Mouse (Mus musculus) lung, embryonic 16.5 days (tissue): ENCODE data around the gene Rnf25. TPM values are rescaled to one million over a fixed set of nuclear protein-coding genes. Genes with fewer than 3 reads are reported as not detected.

Source experiments
- ATAC-seq: fragments of 200-750 bp; cut with Nextera tagmentation; 2 replicates; pipeline ENCODE4 v1.8.0; 2017; ENCODE audit warnings: low read depth, mild to moderate bottlenecking, moderate library complexity
- H3K27ac ChIP-seq: fragments of 300-500 bp; sonication (generic); 2 replicates; pipeline ENCODE4 v1.5.1; 2014; ENCODE audit warnings: mild to moderate bottlenecking, control low read depth, low read length
- H3K27me3 ChIP-seq: fragments of 300-500 bp; sonication (generic); 2 replicates; pipeline ENCODE4 v1.6.1; 2014; ENCODE audit warnings: low read depth, low read length, mixed read lengths; ENCODE audit not compliant: control insufficient read depth, insufficient read depth
- H3K36me3 ChIP-seq: fragments of 300-500 bp; sonication (generic); 2 replicates; pipeline ENCODE4 v1.6.1; 2014; ENCODE audit warnings: low read length; ENCODE audit not compliant: control insufficient read depth, insufficient read depth
- H3K4me1 ChIP-seq: fragments of 300-500 bp; sonication (generic); replicated peaks from 2 replicates; pipeline ENCODE4 v1.6.1; 2014; ENCODE audit warnings: low read length, mixed read lengths; ENCODE audit not compliant: control insufficient read depth, insufficient read depth
- H3K4me2 ChIP-seq: fragments of 300-500 bp; sonication (generic); 2 replicates; pipeline ENCODE4 v1.6.1; 2014; ENCODE audit warnings: low read depth, low read length, control low read depth
- H3K4me3 ChIP-seq: fragments of 300-500 bp; sonication (generic); 2 replicates; pipeline ENCODE4 v1.5.1; 2014; ENCODE audit warnings: mild to moderate bottlenecking, low read length, control low read depth
- H3K9ac ChIP-seq: fragments of 300-500 bp; sonication (generic); 2 replicates; pipeline ENCODE4 v1.6.1; 2014; ENCODE audit warnings: low read length, control low read depth
- H3K9me3 ChIP-seq: fragments of 300-500 bp; sonication (generic); 2 replicates; pipeline ENCODE4 v1.6.1; 2016; ENCODE audit warnings: low read length; ENCODE audit not compliant: control insufficient read depth
- WGBS: fragments of 180-500 bp; shearing (Covaris S2); extraction: QIAGEN DNeasy Blood & Tissue Kit; methylation state at CpG from one replicate; pipeline ENCODE4 v1.1.7; 2014; 5-methylcytosine and 5-hydroxymethylcytosine counted together
- polyA plus RNA-seq: library from polyadenylated mRNA; unstranded; fragments of >200 nt; fragmentation: Nextera tagmentation; extraction: Ambion mirVana; gene quantifications from 2 replicates; pipeline ENCODE4 v1.2.1, GENCODE M21; 2015

Rnf25 gene
- polyA plus RNA-seq, 1 experiment from 2014 or later = 31.2 TPM

DNA sequence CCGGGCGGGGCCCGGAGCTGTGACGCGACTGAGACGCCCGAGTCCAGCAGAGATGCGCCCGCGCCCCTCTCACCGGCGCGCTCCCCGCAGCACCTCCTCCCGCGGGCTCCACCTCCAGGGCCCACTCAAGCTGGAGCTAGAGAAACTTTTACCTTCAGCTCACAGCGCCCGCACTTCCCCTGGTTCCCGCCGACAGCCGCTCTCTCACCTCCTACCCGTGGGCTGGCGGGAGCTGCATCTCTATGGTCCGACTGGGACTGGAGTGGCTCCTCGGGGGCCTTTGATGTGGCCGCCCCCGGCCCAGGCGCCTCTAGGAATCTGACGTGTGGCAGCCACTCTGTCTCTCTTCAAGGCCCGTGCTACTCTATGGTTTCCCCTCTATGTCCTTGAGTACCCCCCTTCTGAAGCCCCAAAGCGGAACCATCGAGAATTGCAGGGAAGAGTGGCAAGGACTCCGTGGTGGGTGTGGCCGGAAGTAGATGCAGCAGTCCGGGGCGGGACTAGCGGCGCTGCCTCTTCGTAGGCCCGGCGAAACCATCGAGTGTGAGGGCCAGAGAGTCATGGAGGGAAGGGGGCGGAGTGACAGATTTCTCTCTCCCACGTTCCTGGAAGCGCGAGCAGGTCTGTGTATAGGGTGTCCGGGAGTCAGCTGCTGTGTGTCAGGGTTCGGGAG is 13.3 kb downstream of the Rnf25 start, which contains the start of the genes Zfp142 and Bcs1l:
Zfp142 (minus strand) TSS at position 474 of the 673 bp plus-strand sequence.
Bcs1l (plus strand) TSS at position 517 of the 673 bp plus-strand sequence.
- H3K27ac ChIP-seq = peak within 1 kb of the TSS; percentile 68
- peaks cover 15% of the 10 kb centered on the region for H3K4me1 ChIP-seq
- H3K9ac ChIP-seq = peak within 1 kb of the TSS; percentile 87
- no peaks in the 10 kb centered on the region for H3K27me3 ChIP-seq
- 0% methylated on average over 46 of the region's 48 CpGs for WGBS
- H3K4me2 ChIP-seq = peak within 1 kb of the TSS; percentile 94
- ATAC-seq = peak; percentile 99
- H3K9me3 ChIP-seq = no peaks in the 10 kb centered on the region
- H3K36me3 ChIP-seq = peaks cover 15% of the 10 kb centered on the region; the same call in 1 of the 2 replicates
- peak within 1 kb of the TSS; percentile 87 for H3K4me3 ChIP-seq

- peak overlapping the region; percentile 94 for H3K4me2 ChIP-seq
- ATAC-seq = no peak
- 0% methylated on average over 24 of the region's 24 CpGs for WGBS
Observed at GRCm38 (mm10) chr1:74587233-74587772, 13.9 kb downstream of the Rnf25 start.

DNA sequence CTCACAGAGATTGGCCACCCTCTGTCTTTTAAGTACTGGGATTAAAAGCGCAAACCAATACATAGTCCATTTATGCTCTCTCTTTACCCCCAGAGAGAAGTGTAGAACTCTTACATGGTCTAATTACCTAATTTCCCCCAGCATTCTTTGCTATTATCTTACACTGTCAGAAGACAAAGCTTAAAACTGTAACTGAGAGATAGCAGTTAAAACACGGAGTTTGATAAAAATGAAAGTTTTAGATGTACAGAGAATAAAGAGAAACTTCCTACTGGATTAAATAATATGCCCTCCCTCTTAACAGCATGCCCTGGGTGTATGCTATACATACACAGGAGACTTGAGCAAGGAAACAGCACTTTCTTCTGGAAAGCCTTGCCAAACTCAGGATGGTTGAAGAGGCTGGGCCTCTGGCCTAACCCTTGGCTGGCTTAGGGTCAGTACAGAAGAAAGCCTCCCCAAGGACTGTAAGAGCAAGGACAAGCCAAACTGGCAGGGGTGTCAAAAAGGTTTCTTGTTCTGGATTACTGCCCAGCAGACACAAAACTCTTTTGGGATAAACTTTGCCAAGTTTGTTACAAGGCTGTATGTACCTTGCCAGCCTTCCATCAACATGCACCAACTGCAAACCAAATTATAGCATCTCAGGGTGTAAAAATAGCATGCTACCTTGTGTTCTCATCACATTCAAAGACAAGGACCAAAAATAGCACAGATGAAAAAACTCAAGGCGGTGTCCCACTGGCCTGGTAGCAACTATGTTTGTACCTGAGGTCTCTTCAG is 16.4 kb downstream of the Rnf25 start:
- Histone ChIP-seq H3K4me1 (peaks cover 15% of the 10 kb centered on the region), H3K36me3 (peaks cover 12% of the 10 kb centered on the region), H3K27ac (no peak overlapping the region), H3K4me3 (no peak overlapping the region), H3K9ac (no peak overlapping the region), H3K4me2 (no peak overlapping the region), H3K9me3 (no peaks in the 10 kb centered on the region), H3K27me3 (no peaks in the 10 kb centered on the region)
- no peak for ATAC-seq
- 87% methylated on average over 3 of the region's 3 CpGs for WGBS

More at GRCm38 (mm10) chr1:74587233-74587772, 13.9 kb downstream of the Rnf25 start:
- peak overlapping the region; percentile 87 for H3K4me3 ChIP-seq
- peak overlapping the region; percentile 68 for H3K27ac ChIP-seq
- H3K9ac ChIP-seq = peak overlapping the region; percentile 87
- H3K4me1 ChIP-seq = peaks cover 15% of the 10 kb centered on the region
- H3K36me3 ChIP-seq = peaks cover 16% of the 10 kb centered on the region
- H3K27me3 ChIP-seq = no peaks in the 10 kb centered on the region
- no peaks in the 10 kb centered on the region for H3K9me3 ChIP-seq

DNA sequence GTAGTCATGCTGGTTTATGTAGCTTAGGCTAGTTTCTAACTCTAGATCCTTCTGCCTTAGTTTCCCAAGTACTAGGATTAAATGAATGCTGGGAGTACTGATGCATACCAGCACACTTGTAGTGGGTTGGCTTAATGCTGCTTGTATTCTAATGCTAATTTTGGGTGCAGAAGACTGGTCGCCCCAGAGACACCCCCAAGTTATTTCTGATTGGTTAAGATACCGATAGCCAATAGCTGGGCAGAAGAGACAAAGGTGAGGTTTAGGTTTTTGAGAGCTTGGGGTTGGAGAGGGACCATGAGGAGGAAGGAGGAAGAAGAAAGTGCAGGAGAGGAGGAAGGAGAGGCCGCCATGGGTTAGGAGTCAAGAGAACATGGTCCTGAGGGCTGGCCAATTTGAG is 18.6 kb downstream of the Rnf25 start:
- no peak for ATAC-seq
- Histone ChIP-seq H3K4me2 (no peak overlapping the region), H3K27ac (no peak overlapping the region), H3K4me3 (no peak overlapping the region), H3K9ac (no peak overlapping the region), H3K4me1 (peaks cover 11% of the 10 kb centered on the region), H3K27me3 (no peaks in the 10 kb centered on the region), H3K36me3 (peaks cover 16% of the 10 kb centered on the region), H3K9me3 (no peaks in the 10 kb centered on the region)
- WGBS = 72% methylated on average over 3 of the region's 3 CpGs

DNA sequence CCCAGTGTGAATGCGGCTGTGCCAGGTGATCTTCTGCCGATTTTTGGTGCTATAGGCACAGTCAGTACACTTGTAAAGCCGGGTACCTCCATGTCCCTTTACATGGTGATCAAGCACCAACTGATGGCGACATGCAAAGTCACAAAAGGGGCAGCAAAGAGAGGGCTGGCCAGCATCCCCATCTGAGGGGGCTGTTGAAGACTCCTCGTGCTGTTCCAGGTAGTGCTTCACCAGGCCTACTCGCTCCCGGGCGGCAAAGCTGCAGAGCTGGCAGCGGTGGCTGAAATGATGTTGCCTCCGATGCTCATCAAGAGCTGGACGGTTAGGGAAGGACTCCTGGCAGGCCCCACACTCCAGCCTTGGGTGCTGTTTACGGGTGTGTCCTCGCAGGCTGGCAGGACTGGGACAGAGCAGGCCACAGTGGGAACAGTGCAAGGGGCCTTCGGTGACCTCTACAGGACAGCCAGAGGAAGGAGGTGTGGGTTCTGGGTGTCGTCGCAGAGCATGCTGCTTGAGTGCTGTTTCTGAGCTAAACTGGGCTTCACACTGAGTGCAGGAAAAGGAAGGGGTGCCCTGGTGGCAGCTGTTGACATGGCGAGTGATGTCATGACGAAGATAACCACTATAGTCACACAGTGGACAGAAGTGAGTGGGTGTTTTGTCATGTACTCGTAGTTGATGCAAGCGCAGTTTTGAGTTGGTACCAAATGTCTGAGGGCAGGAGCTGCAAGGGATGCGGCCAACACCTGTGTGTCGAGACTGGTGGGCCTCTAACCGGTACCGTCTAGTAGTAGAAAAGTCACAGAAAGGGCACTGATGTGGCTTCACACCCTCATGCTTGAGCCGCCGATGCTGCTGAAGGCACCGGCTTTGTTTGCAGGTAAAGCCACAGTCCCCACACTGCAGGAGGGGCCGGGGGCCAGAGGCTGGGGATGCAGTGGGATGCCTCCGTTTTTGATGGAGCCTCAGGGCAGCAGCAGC is 31.2 kb downstream of the Rnf25 start:
- H3K4me1 ChIP-seq = no peaks in the 10 kb centered on the region
- ATAC-seq = no peak
- WGBS = 90% methylated on average over 29 of the region's 29 CpGs
- H3K36me3 ChIP-seq = peaks cover 54% of the 10 kb centered on the region
- no peak overlapping the region for H3K4me3 ChIP-seq
- H3K9ac ChIP-seq = no peak overlapping the region
- no peaks in the 10 kb centered on the region for H3K27me3 ChIP-seq
- no peaks in the 10 kb centered on the region for H3K9me3 ChIP-seq
- no peak overlapping the region for H3K27ac ChIP-seq
- H3K4me2 ChIP-seq = no peak overlapping the region

GRCm38 (mm10) chr1:74565834-74566233 is 35.4 kb downstream of the Rnf25 start:
- Histone ChIP-seq H3K4me3 (no peak overlapping the region), H3K4me2 (no peak overlapping the region), H3K9ac (no peak overlapping the region), H3K9me3 (no peaks in the 10 kb centered on the region), H3K27ac (no peak overlapping the region), H3K4me1 (no peaks in the 10 kb centered on the region), H3K27me3 (no peaks in the 10 kb centered on the region), H3K36me3 (peaks cover 39% of the 10 kb centered on the region)
- WGBS = 96% methylated on average over 6 of the region's 6 CpGs
- no peak for ATAC-seq

DNA sequence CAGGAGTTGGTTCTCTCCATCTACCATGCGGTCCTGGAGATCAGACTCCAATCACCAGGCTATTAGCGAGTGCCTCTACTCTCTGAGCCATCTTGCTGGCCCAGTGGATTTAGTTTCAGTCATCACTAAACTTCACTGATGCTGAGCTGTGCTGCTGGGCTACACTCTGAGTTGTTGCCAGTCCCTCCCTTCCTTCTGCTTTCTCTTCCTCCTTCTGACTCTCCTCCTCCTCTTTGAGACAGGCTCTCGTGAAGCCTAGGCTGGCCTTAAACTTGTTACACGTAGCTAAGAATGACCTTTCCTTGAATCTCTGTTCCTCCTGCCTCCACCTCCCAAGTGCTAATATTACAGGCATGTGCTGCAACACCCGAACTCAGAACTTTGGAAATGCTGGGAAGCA is 42.1 kb downstream of the Rnf25 start:
- H3K27ac ChIP-seq = no peak overlapping the region
- H3K36me3 ChIP-seq = no peaks in the 10 kb centered on the region
- 77% methylated on average over 5 of the region's 5 CpGs for WGBS
- H3K4me1 ChIP-seq = no peaks in the 10 kb centered on the region
- no peak overlapping the region for H3K9ac ChIP-seq
- no peak overlapping the region for H3K4me3 ChIP-seq
- no peaks in the 10 kb centered on the region for H3K27me3 ChIP-seq
- H3K4me2 ChIP-seq = no peak overlapping the region
- no peak for ATAC-seq
- no peaks in the 10 kb centered on the region for H3K9me3 ChIP-seq

GRCm38 (mm10) chr1:74544184-74544583 is 57.0 kb downstream of the Rnf25 start, which contains the start of gene Usp37:
Gene Usp37 (minus strand): TSS chr1:74544284.
- Histone ChIP-seq H3K27ac (no peak within 1 kb of the TSS), H3K9me3 (no peaks in the 10 kb centered on the region), H3K4me2 (no peak within 1 kb of the TSS), H3K4me3 (no peak within 1 kb of the TSS), H3K36me3 (no peaks in the 10 kb centered on the region), H3K27me3 (no peaks in the 10 kb centered on the region), H3K4me1 (no peaks in the 10 kb centered on the region), H3K9ac (no peak within 1 kb of the TSS)
- WGBS = 66% methylated on average over 4 of the region's 4 CpGs
- ATAC-seq = no peak
